Mouse (Mus musculus): Measurements from ENCODE around the gene Foxo3.

GRCm38 (mm10) chr10:42232977-42233376 lies 43.6 kb downstream of the Foxo3 start:
- no peak for TF ChIP-seq CTCF (IDR thresholded peaks at IDR 0.05; ENCODE audit: borderline replicate concordance, control insufficient read depth, extremely low read depth, insufficient read depth, low read length, poor library complexity)
- TF ChIP-seq POLR2A (IDR thresholded peaks at IDR 0.05; ENCODE audit: control insufficient read depth, extremely low read depth, insufficient read depth, low read length, poor library complexity): no peak
